In genomic region chr10:43751881-43752675, GRCm38 (mm10) we compare ENCODE assay signal across 10 mouse cellular contexts.
A peak's percentile ranks its signal among the peaks of the same experiment; 100 is the strongest.
DNase-seq lines count a peak whose midpoint lies in the region; ATAC-seq and TF ChIP-seq lines count a peak whose summit lies in the region.
"Had no signal": no experiment of that assay in that cellular context is flagged by ENCODE, and none has a peak within 500 bp of the region (broad histone marks: within the 10 kb centered on the region; RNA-seq: fewer than 3 reads in every experiment).

No protein-coding gene starts in this region.

- intact Hi-C loops in gastrocnemius, adult 2 months (cut with DNase I) = no loop called here

- WGBS in hindbrain, embryonic 15.5 days = 48% methylated on average over 5 of the region's 5 CpGs
- 69% methylated on average over 5 of the region's 5 CpGs for WGBS in limb, embryonic 14.5 days

- no peak overlapping the region for H3K4me2 ChIP-seq in hindbrain, embryonic 15.5 days
- H3K4me2 ChIP-seq in limb, embryonic 14.5 days (replicated peaks; ENCODE audit: low read depth, low read length, severe bottlenecking) = no peak overlapping the region
- H3K4me2 ChIP-seq: neural tube, embryonic 12.5 days had no signal

- no peak for TF ChIP-seq CTCF in gastrocnemius, adult 2 months (IDR thresholded peaks at IDR 0.05)

- H3K4me3 ChIP-seq in gastrocnemius, adult 2 months = no peak overlapping the region
- no peak overlapping the region for H3K4me3 ChIP-seq in hindbrain, embryonic 15.5 days
- H3K4me3 ChIP-seq in limb, embryonic 14.5 days (replicated peaks; ENCODE audit: low read length) = no peak overlapping the region
- H3K4me3 ChIP-seq: erythroblast, embryonic 14.5 days; neural tube, embryonic 12.5 days had no signal

- H3K4me1 ChIP-seq in hindbrain, embryonic 15.5 days (replicated peaks) = no peaks in the 10 kb centered on the region
- H3K4me1 ChIP-seq in limb, embryonic 14.5 days (ENCODE audit: control insufficient read depth, insufficient read depth, low read length) = no peaks in the 10 kb centered on the region
- H3K4me1 ChIP-seq: neural tube, embryonic 12.5 days had no signal

- H3K9ac ChIP-seq in hindbrain, embryonic 15.5 days = no peak overlapping the region
- no peak overlapping the region for H3K9ac ChIP-seq in limb, embryonic 14.5 days (ENCODE audit: low read depth, low read length, severe bottlenecking)
- H3K9ac ChIP-seq: neural tube, embryonic 12.5 days had no signal

- no peak for TF ChIP-seq POLR2A in limb, embryonic 14.5 days (IDR thresholded peaks at IDR 0.05; ENCODE audit: borderline replicate concordance, extremely low read depth, insufficient read depth, insufficient read length)

- H3K27me3 ChIP-seq in hindbrain, embryonic 15.5 days = no peaks in the 10 kb centered on the region
- H3K27me3 ChIP-seq in limb, embryonic 14.5 days (ENCODE audit: control insufficient read depth, insufficient read depth, low read length) = no peaks in the 10 kb centered on the region
- H3K27me3 ChIP-seq: neural tube, embryonic 12.5 days had no signal

- H3K27ac ChIP-seq in gastrocnemius, adult 2 months = peak overlapping the region; percentile 38
- no peak overlapping the region for H3K27ac ChIP-seq in hindbrain, embryonic 15.5 days (replicated peaks)
- H3K27ac ChIP-seq in limb, embryonic 14.5 days (replicated peaks; ENCODE audit: low read depth, low read length) = no peak overlapping the region
- H3K27ac ChIP-seq: neural tube, embryonic 12.5 days had no signal

- peak; percentile 80 for ATAC-seq in hindbrain, embryonic 15.5 days (ENCODE audit: low FRiP score, low read depth)
- no peak for ATAC-seq in limb, embryonic 14.5 days (ENCODE audit: low FRiP score, low read depth)

- no peaks in the 10 kb centered on the region for H3K9me3 ChIP-seq in hindbrain, embryonic 15.5 days
- H3K9me3 ChIP-seq in limb, embryonic 14.5 days (ENCODE audit: control insufficient read depth, low read length) = no peaks in the 10 kb centered on the region
- H3K9me3 ChIP-seq: neural tube, embryonic 12.5 days had no signal

- H3K36me3 ChIP-seq in hindbrain, embryonic 15.5 days = no peaks in the 10 kb centered on the region
- H3K36me3 ChIP-seq in limb, embryonic 14.5 days (ENCODE audit: control insufficient read depth, insufficient read depth, low read length) = no peaks in the 10 kb centered on the region
- H3K36me3 ChIP-seq: neural tube, embryonic 12.5 days had no signal

- peak; percentile 38 for DNase-seq in embryo, embryonic 10 days (ENCODE audit: low spot score)
- DNase-seq in embryo, embryonic 10.5 days (ENCODE audit: low spot score) = no peak
- peak; percentile 55 to 75 for DNase-seq in adrenal gland, postnatal 36 days
- DNase-seq in gastrocnemius, adult 2 months = peak; percentile 85
- peak; percentile 42 for DNase-seq in limb, embryonic 14.5 days (ENCODE audit: low spot score)
- peak; percentile 63 for DNase-seq in ovary, postnatal 36 days (ENCODE audit: low spot score)
- DNase-seq in thymus, postnatal 14 days = no peak

Comparison
In these comparisons a context has a peak if more than half of its experiments do, and no peak if none do; other contexts are left out.
1. DNase-seq: peak in embryo, embryonic 10 days (single experiment), adrenal gland, postnatal 36 days (2 of 2), gastrocnemius, adult 2 months (single experiment), limb, embryonic 14.5 days (single experiment) and ovary, postnatal 36 days (single experiment); none in embryo, embryonic 10.5 days (single experiment) and thymus, postnatal 14 days (single experiment).